Mouse (Mus musculus) megakaryocyte, embryonic 14.5 days (primary cell): ENCODE measurements around the gene Cpvl.

Source experiments
- FLI1 ChIP-seq: IDR thresholded peaks from 2 replicates; pipeline ENCODE4 v1.6.1; 2012; ENCODE audit warnings: low read length, inconsistent platforms, mixed read lengths
- GATA1 ChIP-seq: IDR thresholded peaks from 3 replicates; pipeline ENCODE4 v1.6.1; 2012; ENCODE audit warnings: mixed read lengths, low read length, inconsistent platforms, borderline replicate concordance

DNA sequence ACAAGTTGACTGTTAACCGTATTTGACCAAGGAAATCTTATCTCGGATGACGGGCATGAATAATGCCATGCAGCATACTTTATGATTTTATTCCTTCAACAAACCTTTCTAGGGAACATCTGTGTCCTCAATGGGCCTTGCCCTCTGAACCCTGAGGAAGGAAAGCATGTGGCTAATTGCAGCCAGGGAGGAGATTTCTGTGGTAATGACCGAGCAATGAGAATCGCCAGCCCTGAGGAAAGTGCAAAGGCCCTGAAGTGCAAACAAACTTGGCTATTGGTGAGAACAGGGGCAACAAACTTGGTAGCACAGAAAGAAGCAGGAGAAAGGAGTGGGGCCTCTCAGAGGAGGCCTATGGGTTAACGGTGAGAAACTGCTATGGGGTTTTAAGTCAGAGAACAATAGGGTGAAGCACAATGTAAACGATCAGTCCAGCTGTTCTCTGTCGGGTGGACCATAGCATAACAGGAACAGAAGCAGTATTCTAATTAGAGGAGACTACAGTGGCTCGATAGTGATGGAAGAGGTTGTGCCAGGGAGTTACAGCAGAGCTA, 3.7 kb upstream of the Cpvl start:
- TF ChIP-seq FLI1 (no peak), GATA1 (no peak)
